Mouse (Mus musculus) kidney, adult 9 months (tissue): ENCODE measurements around the gene Mapk8ip3.

Experiments
- DNase-seq: peaks from one replicate; pipeline ENCODE4 v3.0.0; 2022

Gene Mapk8ip3

GRCm38 (mm10) chr17:24900014-24900413, 36.8 kb downstream of the Mapk8ip3 start:
- DNase-seq: no peak

GRCm38 (mm10) chr17:24899153-24899552, 37.6 kb downstream of the Mapk8ip3 start:
- DNase-seq: no peak

- DNase-seq: no peak
These were observed 38.5 kb downstream of the Mapk8ip3 start for GRCm38 (mm10) chr17:24898041-24898854.

DNA sequence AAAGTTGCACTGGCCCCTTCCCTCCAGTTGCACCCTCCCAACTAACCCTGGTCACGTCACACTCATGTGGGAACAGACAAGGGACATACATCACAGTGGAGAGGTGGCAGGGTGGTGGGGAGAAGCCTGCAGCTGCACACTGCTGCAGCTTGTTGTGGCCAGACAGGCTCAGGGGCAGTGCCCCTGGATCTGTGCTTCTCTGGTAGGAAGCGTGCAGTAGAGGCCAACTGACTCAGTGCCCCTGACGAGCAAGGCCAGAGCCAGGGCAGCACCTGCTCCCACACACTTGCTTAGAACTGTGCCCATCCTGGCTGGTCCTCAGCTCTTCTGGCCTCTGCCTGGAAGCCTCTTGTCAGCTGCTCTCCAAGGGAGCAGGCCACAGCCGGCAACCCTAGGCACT, 39.2 kb downstream of the Mapk8ip3 start:
- DNase-seq: peak; percentile 14

DNA sequence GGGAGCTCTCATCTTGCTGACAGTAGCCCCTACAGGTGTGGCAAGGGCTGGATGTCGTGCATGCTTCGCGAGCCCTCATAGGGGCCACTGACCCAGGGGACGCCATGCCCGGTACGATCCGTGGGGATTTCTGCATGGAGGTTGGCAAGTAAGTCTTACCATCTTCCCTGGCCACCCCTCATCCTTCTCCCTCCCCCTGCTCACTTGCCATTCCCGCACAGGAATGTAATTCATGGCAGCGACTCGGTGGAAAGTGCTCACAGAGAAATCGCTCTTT, 39.8 kb downstream of the Mapk8ip3 start:
- DNase-seq: peak; percentile 26

GRCm38 (mm10) chr17:24896241-24896992, 40.4 kb downstream of the Mapk8ip3 start, which contains the start of gene Nme3:
Gene Nme3, plus strand, starts transcription at chr17:24896500.
- DNase-seq: peak; percentile 85

GRCm38 (mm10) chr17:24895571-24896240, 41.1 kb downstream of the Mapk8ip3 start:
- no peak for DNase-seq

DNA sequence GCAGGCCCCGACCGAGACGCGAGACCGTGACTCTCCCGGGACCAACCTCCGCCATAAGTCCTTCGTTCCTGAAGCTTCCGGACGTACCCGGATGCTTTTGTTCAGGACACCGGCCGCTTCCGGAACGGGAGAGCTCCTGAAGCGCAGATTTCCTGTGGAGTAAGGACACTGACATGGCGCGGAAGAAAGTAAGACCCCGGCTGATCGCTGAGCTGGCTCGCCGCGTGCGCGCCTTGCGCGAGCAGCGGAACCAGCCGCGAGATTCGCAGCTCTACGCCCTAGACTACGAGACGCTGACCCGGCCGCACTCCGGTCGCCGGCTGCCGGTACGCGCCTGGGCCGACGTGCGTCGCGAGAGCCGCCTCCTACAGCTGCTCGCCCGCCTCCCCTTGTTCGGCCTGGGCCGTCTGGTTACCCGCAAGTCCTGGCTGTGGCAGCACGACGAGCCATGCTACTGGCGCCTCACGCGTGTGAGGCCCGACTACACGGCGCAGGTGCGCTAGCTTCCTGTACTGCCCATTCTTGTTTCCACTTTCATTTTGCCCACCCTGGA, 41.7 kb downstream of the Mapk8ip3 start, which contains the start of the genes Eme2 and Mrps34:
Gene Eme2, minus strand, starts transcription at position 93 of the 553 bp plus-strand sequence.
Gene Mrps34, plus strand, starts transcription at position 122 of the 553 bp plus-strand sequence.
- DNase-seq: peak; percentile 87

- peak; percentile 13 for DNase-seq
These were observed 42.4 kb downstream of the Mapk8ip3 start for GRCm38 (mm10) chr17:24894061-24894994.

DNA sequence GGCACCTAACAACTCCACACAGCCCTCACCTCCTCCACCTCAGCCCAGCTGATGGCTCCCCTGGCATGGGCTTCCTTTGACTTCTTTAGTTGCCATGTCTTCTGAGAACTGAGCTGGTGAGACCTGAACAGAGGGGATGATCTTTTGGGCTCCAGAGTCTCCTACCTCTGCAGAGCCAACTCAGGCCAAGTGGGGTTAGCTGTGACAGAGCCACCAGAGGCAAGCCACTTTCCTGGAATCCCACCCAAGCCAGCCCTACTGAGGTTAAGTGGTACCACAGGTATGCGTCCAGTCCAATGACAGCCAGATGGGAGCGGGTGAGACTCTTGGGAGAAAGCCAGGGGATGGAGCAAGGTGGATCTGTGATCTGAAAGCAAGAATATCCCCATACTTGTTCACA, 43.5 kb downstream of the Mapk8ip3 start:
- DNase-seq: peak; percentile 17

- no peak for DNase-seq
These were observed 44.0 kb downstream of the Mapk8ip3 start for GRCm38 (mm10) chr17:24892785-24893184.

- no peak for DNase-seq
These were observed 45.5 kb downstream of the Mapk8ip3 start for GRCm38 (mm10) chr17:24891321-24891720.

DNA sequence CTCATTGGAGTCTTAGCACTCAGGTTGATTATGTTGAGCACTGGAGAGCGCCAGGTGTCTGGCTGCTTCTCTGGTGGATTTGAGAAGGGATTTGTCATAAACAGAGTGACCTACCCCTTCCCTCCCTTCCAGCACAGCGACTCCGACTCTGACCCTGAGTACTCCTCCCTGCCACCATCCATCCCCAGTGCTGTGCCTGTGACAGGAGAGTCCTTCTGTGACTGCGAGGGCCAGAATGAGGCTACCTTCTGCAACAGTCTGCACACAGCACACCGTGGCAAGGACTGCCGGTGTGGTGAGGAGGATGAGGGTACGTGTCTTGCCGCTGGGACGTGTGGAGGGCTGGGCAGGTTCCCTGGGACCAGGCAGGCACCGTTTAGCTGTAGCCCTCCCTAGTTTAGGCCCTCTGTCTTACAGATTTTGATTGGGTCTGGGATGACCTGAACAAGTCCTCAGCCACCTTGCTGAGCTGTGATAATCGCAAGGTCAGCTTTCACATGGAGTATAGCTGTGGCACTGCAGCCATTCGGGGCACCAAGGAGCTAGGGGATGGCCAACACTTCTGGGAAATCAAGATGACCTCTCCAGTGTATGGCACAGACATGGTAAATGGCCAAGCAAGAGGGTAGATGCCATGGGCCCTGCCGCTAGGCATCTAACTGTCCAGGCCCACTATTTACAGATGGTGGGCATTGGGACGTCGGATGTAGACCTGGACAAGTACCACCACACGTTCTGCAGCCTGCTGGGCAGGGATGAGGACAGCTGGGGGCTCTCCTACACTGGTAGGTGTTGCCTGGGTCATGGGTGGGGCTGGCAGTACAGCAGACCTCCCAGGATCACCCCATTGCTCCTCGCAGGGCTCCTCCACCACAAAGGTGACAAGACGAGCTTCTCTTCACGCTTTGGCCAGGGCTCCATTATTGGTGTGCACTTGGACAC, 46.4 kb downstream of the Mapk8ip3 start:
- DNase-seq: no peak

GRCm38 (mm10) chr17:24888862-24889261, 47.9 kb downstream of the Mapk8ip3 start:
- no peak for DNase-seq

- DNase-seq: no peak
These were observed 49.3 kb downstream of the Mapk8ip3 start for GRCm38 (mm10) chr17:24887291-24888080.

GRCm38 (mm10) chr17:24886932-24887271, 49.9 kb downstream of the Mapk8ip3 start:
- DNase-seq: no peak

- peak; percentile 100 for DNase-seq
These were observed 50.4 kb downstream of the Mapk8ip3 start, which contains the start of the genes Nubp2 and Spsb3 for GRCm38 (mm10) chr17:24886134-24886931. Gene Nubp2, minus strand, starts transcription at chr17:24886349. Gene Spsb3, plus strand, starts transcription at chr17:24886643.

GRCm38 (mm10) chr17:24885356-24886133, 51.2 kb downstream of the Mapk8ip3 start:
- DNase-seq: no peak
